Mouse (Mus musculus) embryonic facial prominence, embryonic 14.5 days (tissue): Measurements from ENCODE around the gene Wipi1. TPM values are rescaled to one million over a fixed set of nuclear protein-coding genes. Genes with fewer than 3 reads are reported as not detected.
A peak's percentile ranks its signal among the peaks of the same experiment; 100 is the strongest.

Experiments
- ATAC-seq: fragments of 200-750 bp; cut with Nextera tagmentation; 2 replicates; pipeline ENCODE4 v1.8.0; 2017; ENCODE audit warnings: low read depth, moderate number of reproducible peaks, moderate TSS enrichment
- DNase-seq: peaks from one replicate; pipeline ENCODE4 v3.0.0-alpha.2; 2015; ENCODE audit warnings: low spot score
- H3K27ac ChIP-seq: fragments of 300-500 bp; sonication (generic); replicated peaks from 2 replicates; pipeline ENCODE4 v1.5.1; 2014; ENCODE audit warnings: low read depth, mild to moderate bottlenecking, low read length, moderate library complexity
- H3K27me3 ChIP-seq: fragments of 300-500 bp; sonication (generic); replicated peaks from 2 replicates; pipeline ENCODE4 v1.6.1; 2014; ENCODE audit warnings: low read length; ENCODE audit not compliant: control insufficient read depth, insufficient read depth
- H3K36me3 ChIP-seq: fragments of 300-500 bp; sonication (generic); 2 replicates; pipeline ENCODE4 v1.6.1; 2014; ENCODE audit warnings: low read length, mixed read lengths; ENCODE audit not compliant: control insufficient read depth, insufficient read depth
- H3K4me1 ChIP-seq: fragments of 300-500 bp; sonication (generic); 2 replicates; pipeline ENCODE4 v1.6.1; 2014; ENCODE audit warnings: antibody characterized with exemption, low read length; ENCODE audit not compliant: control insufficient read depth, insufficient read depth
- H3K4me2 ChIP-seq: fragments of 300-500 bp; sonication (generic); 2 replicates; pipeline ENCODE4 v1.6.1; 2014; ENCODE audit warnings: low read depth, mild to moderate bottlenecking, low read length, moderate library complexity, mixed read lengths
- H3K4me3 ChIP-seq: fragments of 300-500 bp; sonication (generic); 2 replicates; pipeline ENCODE4 v1.5.1; 2014; ENCODE audit warnings: low read depth, mild to moderate bottlenecking, low read length
- H3K9ac ChIP-seq: fragments of 300-500 bp; sonication (generic); 2 replicates; pipeline ENCODE4 v1.6.1; 2014; ENCODE audit warnings: low read depth, mild to moderate bottlenecking, low read length, moderate library complexity, mixed read lengths
- H3K9me3 ChIP-seq: fragments of 300-500 bp; sonication (generic); 2 replicates; pipeline ENCODE4 v1.6.1; 2016; ENCODE audit warnings: low read length; ENCODE audit not compliant: control insufficient read depth
- WGBS: fragments of 180-500 bp; shearing (Covaris S2); extraction: QIAGEN DNeasy Blood & Tissue Kit; methylation state at CpG from one replicate; pipeline ENCODE4 v1.1.7; 2014; 5-methylcytosine and 5-hydroxymethylcytosine counted together
- polyA plus RNA-seq: library from polyadenylated mRNA; unstranded; fragments of >200 nt; fragmentation: Nextera tagmentation; extraction: Ambion mirVana; gene quantifications from 2 replicates; pipeline ENCODE4 v1.2.1, GENCODE M21; 2014

The Wipi1 gene
- polyA plus RNA-seq, 1 experiment from 2014 or later, result 36.1 TPM

DNA sequence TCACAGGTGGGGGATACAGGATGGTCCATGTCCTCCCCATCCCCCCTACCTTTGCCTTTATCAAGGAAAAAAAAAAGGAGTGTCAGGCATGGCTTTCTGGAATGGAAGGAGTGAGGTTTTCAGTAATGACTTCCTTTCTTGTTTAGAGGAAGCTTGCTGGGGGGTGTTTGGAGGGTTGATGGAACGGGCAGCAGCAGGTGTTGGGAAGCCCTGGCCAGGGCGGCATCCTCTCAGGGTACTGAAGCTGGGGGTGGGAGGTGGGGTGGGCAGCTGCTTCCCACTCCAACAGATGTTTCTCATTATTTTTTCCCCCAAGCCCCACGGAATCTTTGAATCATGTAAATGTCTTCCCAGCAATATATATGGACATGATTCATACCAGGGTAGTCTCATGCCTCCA, 50.3 kb downstream of the Wipi1 start:
- no peak overlapping the region for H3K4me2 ChIP-seq
- no peaks in the 10 kb centered on the region for H3K27me3 ChIP-seq
- H3K9ac ChIP-seq, result no peak overlapping the region
- peaks cover 17% of the 10 kb centered on the region for H3K4me1 ChIP-seq
- no peaks in the 10 kb centered on the region for H3K36me3 ChIP-seq
- DNase-seq (peak; percentile 60), ATAC-seq (peak; percentile 60; the same call in 1 of the 2 replicates)
- no peaks in the 10 kb centered on the region for H3K9me3 ChIP-seq
- 33% methylated on average over 2 of the region's 3 CpGs for whole genome bisulfite sequencing
- no peak overlapping the region for H3K4me3 ChIP-seq
- peak overlapping the region; percentile 58 for H3K27ac ChIP-seq

DNA sequence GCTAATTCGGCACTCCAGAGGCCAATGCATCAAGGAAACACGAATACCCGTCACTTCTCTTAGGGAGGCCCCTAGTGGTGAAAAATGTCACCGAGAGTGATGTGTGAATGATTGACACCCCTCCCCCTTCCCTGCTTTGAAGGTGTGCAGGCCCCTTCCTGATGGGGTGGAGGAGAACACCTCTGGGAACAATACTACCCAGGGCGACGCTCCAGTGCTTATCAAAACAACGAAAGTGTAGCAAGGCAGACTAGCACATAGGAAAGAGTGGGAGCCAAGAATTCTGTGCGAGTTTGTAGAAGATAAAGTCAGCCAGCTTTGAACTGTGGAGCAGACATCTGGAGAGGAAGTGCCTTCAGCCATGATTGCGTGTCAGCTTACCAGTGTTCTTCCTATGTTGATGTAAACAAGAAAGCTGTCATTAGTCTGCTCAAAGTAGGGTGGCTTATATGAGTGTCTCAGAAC, 50.9 kb downstream of the Wipi1 start:
- Histone ChIP-seq H3K9ac (no peak overlapping the region), H3K4me3 (no peak overlapping the region), H3K36me3 (no peaks in the 10 kb centered on the region), H3K27me3 (no peaks in the 10 kb centered on the region), H3K4me1 (peaks cover 17% of the 10 kb centered on the region), H3K9me3 (no peaks in the 10 kb centered on the region), H3K27ac (peak overlapping the region; percentile 58), H3K4me2 (no peak overlapping the region)
- DNase-seq, result peak; percentile 56
- WGBS, result 23% methylated on average over 9 of the region's 9 CpGs
- ATAC-seq, result peak; percentile 60; the same call in 1 of the 2 replicates

DNA sequence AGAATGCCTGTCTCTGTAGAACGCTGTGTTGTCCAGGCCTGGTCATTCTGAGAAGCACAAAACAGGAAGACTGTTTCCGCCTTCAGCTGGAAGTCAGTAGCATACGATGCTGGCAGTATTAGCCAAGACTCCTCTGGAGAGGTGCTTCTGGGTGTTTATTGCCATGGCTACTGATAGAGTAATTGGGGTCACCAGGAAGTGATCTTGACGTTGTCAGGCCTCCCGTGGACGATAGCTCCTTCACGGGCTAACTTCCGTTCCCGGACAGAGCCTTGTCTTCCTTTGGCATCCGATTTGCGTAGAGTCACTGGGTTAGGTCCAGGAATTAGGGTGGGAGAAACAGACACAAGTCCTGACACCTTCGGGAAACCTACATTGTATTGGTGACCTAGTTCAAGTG, 52.5 kb downstream of the Wipi1 start:
- 87% methylated on average over 12 of the region's 12 CpGs for WGBS
- H3K9me3 ChIP-seq, result no peaks in the 10 kb centered on the region
- DNase-seq, result no peak
- H3K9ac ChIP-seq, result no peak overlapping the region
- H3K36me3 ChIP-seq, result no peaks in the 10 kb centered on the region
- no peak overlapping the region for H3K4me3 ChIP-seq
- H3K4me2 ChIP-seq, result no peak overlapping the region
- H3K27ac ChIP-seq, result no peak overlapping the region
- H3K27me3 ChIP-seq, result no peaks in the 10 kb centered on the region
- H3K4me1 ChIP-seq, result peaks cover 17% of the 10 kb centered on the region
- ATAC-seq, result no peak

DNA sequence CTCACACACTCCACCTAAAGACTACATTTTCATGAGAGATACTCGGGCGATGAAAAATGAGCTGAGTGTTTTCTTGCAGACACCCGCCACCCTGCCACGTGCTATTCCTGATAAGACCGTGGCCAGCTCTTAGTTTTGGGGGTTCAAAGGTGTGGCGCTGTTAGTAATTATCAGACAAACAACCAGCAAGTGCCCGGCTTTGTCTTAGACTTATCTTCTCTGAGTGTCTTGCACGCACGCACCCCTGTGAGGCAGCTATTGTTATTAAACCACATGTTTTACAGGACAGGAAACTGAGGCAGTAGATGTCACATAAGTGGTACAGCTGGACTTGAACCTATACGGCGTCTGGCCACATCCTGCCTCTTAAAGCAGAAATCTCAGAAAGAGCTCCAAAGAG, 54.3 kb downstream of the Wipi1 start:
- Histone ChIP-seq H3K4me2 (no peak overlapping the region), H3K4me3 (no peak overlapping the region), H3K36me3 (no peaks in the 10 kb centered on the region), H3K9ac (no peak overlapping the region), H3K27ac (no peak overlapping the region), H3K27me3 (no peaks in the 10 kb centered on the region), H3K4me1 (peaks cover 17% of the 10 kb centered on the region), H3K9me3 (no peaks in the 10 kb centered on the region)
- no peak for ATAC-seq
- DNase-seq, result no peak
- 79% methylated on average over 11 of the region's 11 CpGs for WGBS

DNA sequence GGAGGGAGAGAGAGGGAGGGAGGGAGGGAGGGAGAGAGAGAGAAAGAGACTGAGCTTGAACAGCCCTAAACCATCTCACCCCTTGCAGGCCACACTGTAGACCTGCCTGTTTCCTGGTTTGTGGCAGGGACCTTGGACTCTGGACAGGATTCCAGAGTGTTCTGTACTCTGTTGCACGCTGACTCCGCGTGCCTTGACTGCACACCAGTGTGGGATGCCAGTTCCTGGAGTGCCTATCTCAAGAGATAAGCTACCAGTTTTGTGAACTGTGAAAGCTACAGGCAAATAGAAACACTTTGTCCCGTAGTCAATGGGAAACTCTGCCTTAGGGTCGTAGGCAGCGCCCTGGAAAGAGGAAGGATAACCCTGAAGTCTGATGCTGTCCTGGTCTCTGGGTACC, 55.6 kb downstream of the Wipi1 start:
- ATAC-seq (no peak), DNase-seq (no peak)
- peaks cover 4% of the 10 kb centered on the region; the same call in 1 of the 2 replicates for H3K4me1 ChIP-seq
- WGBS, result 89% methylated on average over 6 of the region's 6 CpGs
- no peaks in the 10 kb centered on the region for H3K36me3 ChIP-seq
- no peaks in the 10 kb centered on the region for H3K9me3 ChIP-seq
- H3K4me2 ChIP-seq, result no peak overlapping the region
- H3K27me3 ChIP-seq, result no peaks in the 10 kb centered on the region
- no peak overlapping the region for H3K4me3 ChIP-seq
- no peak overlapping the region for H3K27ac ChIP-seq
- H3K9ac ChIP-seq, result no peak overlapping the region

DNA sequence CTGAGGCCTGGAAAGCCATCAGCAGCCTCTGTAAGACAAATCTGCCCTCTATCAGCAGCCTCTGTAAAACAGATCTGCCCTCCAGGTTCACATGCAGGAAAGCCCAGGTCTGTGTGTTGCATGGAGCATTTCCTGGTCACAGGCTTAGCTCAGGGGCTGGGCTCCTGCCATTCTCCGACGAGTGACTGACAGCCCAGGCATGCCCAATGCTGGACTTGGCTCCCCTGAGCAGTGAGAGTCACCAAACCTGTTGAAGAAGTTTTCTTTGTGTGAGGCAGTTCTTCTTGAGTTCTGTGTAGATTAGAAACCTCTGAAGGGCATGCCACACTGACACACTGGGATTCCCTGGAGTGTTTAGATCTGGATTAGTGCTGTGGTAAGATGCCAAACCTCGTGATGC, 57.3 kb downstream of the Wipi1 start:
- H3K9ac ChIP-seq, result no peak overlapping the region
- no peaks in the 10 kb centered on the region for H3K27me3 ChIP-seq
- ATAC-seq (peak; percentile 91), DNase-seq (peak; percentile 87)
- no peak overlapping the region for H3K4me3 ChIP-seq
- WGBS, result 21% methylated on average over 3 of the region's 3 CpGs
- H3K36me3 ChIP-seq, result no peaks in the 10 kb centered on the region
- H3K27ac ChIP-seq, result peak overlapping the region; percentile 2; the same call in 1 of the 2 replicates
- no peak overlapping the region for H3K4me2 ChIP-seq
- no peaks in the 10 kb centered on the region for H3K4me1 ChIP-seq
- no peaks in the 10 kb centered on the region for H3K9me3 ChIP-seq

DNA sequence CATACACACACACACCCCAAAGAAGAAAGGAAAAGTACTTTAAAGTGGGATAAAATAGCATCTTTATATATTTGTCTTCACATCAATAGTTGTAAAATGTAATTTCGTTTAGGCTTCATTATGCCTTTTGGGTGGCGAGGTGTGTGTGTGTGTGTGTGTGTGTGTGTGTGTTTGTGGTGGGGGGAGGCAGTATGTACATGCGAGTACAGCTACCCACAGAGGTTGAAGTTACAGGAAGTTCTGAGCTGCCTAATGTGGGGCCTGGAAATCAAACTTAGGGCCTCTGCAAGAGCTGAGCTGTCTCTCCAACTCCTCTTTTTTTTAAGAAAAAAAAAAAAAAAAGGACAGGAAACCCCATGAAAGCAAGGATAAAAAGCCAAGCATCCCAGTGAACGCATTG, 57.8 kb downstream of the Wipi1 start:
- Histone ChIP-seq H3K4me1 (no peaks in the 10 kb centered on the region), H3K27ac (peak overlapping the region; percentile 2; the same call in 1 of the 2 replicates), H3K27me3 (no peaks in the 10 kb centered on the region), H3K9me3 (no peaks in the 10 kb centered on the region), H3K4me3 (no peak overlapping the region), H3K4me2 (no peak overlapping the region), H3K36me3 (no peaks in the 10 kb centered on the region), H3K9ac (no peak overlapping the region)
- 61% methylated on average over 4 of the region's 4 CpGs for WGBS
- DNase-seq, result no peak
- ATAC-seq, result no peak

DNA sequence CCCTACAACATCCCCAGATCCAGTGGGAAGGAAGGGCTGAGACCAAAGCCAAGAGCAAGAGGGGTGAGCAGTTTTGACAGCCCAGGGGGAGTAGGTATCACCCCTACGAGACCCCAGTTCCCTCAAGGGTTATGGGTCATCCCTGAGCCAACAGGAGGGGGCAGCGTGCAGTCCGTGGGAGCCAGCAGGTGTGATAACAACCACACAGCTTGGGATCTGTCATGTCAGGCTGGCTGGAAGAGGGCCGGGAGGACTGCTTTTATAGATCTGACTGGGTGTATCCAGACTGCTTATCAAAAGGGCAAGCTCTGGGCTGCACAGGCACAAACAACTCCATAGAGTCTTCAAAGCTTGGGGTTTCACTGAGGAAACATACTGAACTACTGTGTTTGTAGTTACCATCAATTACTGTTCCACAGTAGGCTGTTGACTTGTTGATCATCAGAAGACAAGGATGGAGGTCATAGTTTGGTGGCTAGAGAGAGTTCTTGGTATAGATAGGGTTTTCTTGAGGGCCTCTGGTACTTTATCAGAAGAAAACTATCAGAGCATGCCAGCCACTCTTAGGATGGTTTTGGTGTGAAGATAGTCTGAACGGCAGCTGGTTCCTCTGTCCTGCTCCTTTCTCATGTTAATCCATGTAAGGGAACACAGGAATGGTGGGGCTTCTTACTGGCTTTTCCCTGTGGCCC, 62.0 kb downstream of the Wipi1 start:
- ATAC-seq (no peak), DNase-seq (no peak)
- no peak overlapping the region for H3K9ac ChIP-seq
- no peak overlapping the region for H3K4me3 ChIP-seq
- no peaks in the 10 kb centered on the region for H3K27me3 ChIP-seq
- H3K4me2 ChIP-seq, result no peak overlapping the region
- H3K9me3 ChIP-seq, result no peaks in the 10 kb centered on the region
- no peaks in the 10 kb centered on the region for H3K36me3 ChIP-seq
- WGBS, result 79% methylated on average over 5 of the region's 5 CpGs
- H3K4me1 ChIP-seq, result peaks cover 18% of the 10 kb centered on the region
- no peak overlapping the region for H3K27ac ChIP-seq

DNA sequence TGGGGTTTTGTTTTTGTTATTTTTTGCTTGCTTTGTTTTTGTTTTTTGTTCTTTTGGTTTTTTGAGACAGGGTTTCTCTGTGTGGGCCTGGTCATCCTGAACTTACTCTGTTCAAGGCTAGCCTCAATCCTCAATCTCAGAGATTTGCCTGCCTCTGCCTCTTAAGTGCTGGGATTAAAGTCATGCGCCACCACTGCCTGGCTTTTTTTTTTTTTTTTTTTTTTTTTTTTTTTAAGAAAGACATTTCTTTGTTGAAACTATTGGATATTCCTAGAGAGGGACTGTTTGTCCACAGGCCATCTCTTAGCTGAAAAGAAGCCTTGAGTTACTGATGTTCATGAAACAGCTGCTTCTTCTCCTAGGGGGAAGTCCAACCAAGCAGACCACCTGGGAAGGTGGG, 64.1 kb downstream of the Wipi1 start:
- 100% methylated on average over 1 of the region's 1 CpGs for WGBS
- H3K27ac ChIP-seq, result no peak overlapping the region
- DNase-seq, result no peak
- no peak overlapping the region for H3K4me2 ChIP-seq
- peaks cover 22% of the 10 kb centered on the region for H3K4me1 ChIP-seq
- H3K4me3 ChIP-seq, result no peak overlapping the region
- no peak for ATAC-seq
- no peak overlapping the region for H3K9ac ChIP-seq
- H3K27me3 ChIP-seq, result no peaks in the 10 kb centered on the region
- no peaks in the 10 kb centered on the region for H3K36me3 ChIP-seq
- no peaks in the 10 kb centered on the region for H3K9me3 ChIP-seq
